Mouse (Mus musculus) heart, embryonic 14.5 days (tissue): ENCODE measurements around the gene Tmem167. TPM values are rescaled to one million over a fixed set of nuclear protein-coding genes. Genes with fewer than 3 reads are reported as not detected.

Source experiments
- ATAC-seq: fragments of 200-750 bp; cut with Nextera tagmentation; 2 replicates; pipeline ENCODE4 v1.8.0; 2017; ENCODE audit warnings: low read depth, moderate TSS enrichment; ENCODE audit not compliant: insufficient number of reproducible peaks, insufficient read depth, low FRiP score
- H3K27ac ChIP-seq, 2 experiments: fragments of 200-500 bp in 1 of 2; fragments of 300-500 bp in 1 of 2; sonication (generic) in 1 of 2; replicated peaks in 1 of 2; 2 replicates each; pipeline ENCODE4 v1.5.1; 2012 to 2014; ENCODE audit warnings: low read depth in 2 of 2, low read length in 2 of 2, control low read depth in 1 of 2, mild to moderate bottlenecking in 1 of 2, mixed read lengths in 1 of 2; ENCODE audit not compliant: control insufficient read depth in 1 of 2, insufficient read depth in 1 of 2
- H3K27me3 ChIP-seq: fragments of 300-500 bp; sonication (generic); 2 replicates; pipeline ENCODE4 v1.6.1; 2014; ENCODE audit warnings: mild to moderate bottlenecking, low read length, control low read depth; ENCODE audit not compliant: control insufficient read depth, insufficient read depth
- H3K36me3 ChIP-seq: fragments of 300-500 bp; sonication (generic); 2 replicates; pipeline ENCODE4 v1.6.1; 2014; ENCODE audit warnings: mild to moderate bottlenecking, control low read depth, low read length, mixed read lengths; ENCODE audit not compliant: control insufficient read depth, insufficient read depth
- H3K4me1 ChIP-seq, 2 experiments: fragments of 200-500 bp in 1 of 2; fragments of 300-500 bp in 1 of 2; sonication (generic) in 1 of 2; 2 replicates each; pipeline ENCODE4 v1.6.1; 2012 to 2014; ENCODE audit warnings: low read length in 2 of 2, control low read depth in 1 of 2, mixed read lengths in 1 of 2; ENCODE audit not compliant: control insufficient read depth in 2 of 2, insufficient read depth in 2 of 2
- H3K4me2 ChIP-seq: fragments of 300-500 bp; sonication (generic); 2 replicates; pipeline ENCODE4 v1.6.1; 2014; ENCODE audit warnings: mild to moderate bottlenecking, low read length
- H3K4me3 ChIP-seq, 2 experiments: fragments of 200-500 bp in 1 of 2; fragments of 300-500 bp in 1 of 2; sonication (generic) in 1 of 2; 2 replicates each; pipeline ENCODE4 v1.5.1; 2012 to 2014; ENCODE audit warnings: low read length in 2 of 2, mild to moderate bottlenecking in 2 of 2, control low read depth in 1 of 2, low read depth in 1 of 2, moderate library complexity in 1 of 2; ENCODE audit not compliant: control insufficient read depth in 1 of 2, insufficient read depth in 1 of 2
- H3K9ac ChIP-seq: fragments of 300-500 bp; sonication (generic); 2 replicates; pipeline ENCODE4 v1.6.1; 2014; ENCODE audit warnings: mild to moderate bottlenecking, low read length
- H3K9me3 ChIP-seq: fragments of 300-500 bp; sonication (generic); 2 replicates; pipeline ENCODE4 v1.6.1; 2016; ENCODE audit warnings: low read length, control low read depth; ENCODE audit not compliant: control insufficient read depth
- WGBS: fragments of 180-500 bp; shearing (Covaris S2); extraction: QIAGEN DNeasy Blood & Tissue Kit; methylation state at CpG from one replicate; pipeline ENCODE4 v1.1.7; 2014; 5-methylcytosine and 5-hydroxymethylcytosine counted together
- polyA plus RNA-seq: library from polyadenylated mRNA; unstranded; fragments of >200 nt; fragmentation: Nextera tagmentation; extraction: Ambion mirVana; gene quantifications from 2 replicates; pipeline ENCODE4 v1.2.1, GENCODE M21; 2014

Tmem167 gene
- polyA plus RNA-seq, 1 experiment from 2014 or later, result 49.0 TPM

- WGBS, result 50% methylated on average over 7 of the region's 7 CpGs
- no peak overlapping the region for H3K4me2 ChIP-seq
- no peak for ATAC-seq
These were observed 63.8 kb downstream of the Tmem167 start for GRCm38 (mm10) chr13:90152536-90153273.

DNA sequence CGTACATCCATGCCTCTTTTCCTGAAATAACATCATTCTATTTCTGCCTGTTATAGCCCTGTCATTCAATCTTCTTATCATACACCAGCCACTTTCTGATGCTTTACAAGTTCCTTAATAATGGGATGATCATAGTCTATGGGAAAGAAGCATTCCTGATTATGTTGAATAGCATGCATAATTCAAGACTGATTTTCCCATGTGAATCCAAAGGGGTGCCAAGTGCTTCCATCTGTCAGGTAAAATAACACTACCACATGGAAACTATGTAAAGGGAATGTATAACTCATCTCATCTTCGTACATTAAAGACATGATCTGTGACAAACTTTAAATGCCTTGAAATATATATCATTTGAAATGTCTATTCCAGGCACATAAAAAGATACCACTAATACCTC, 75.2 kb downstream of the Tmem167 start:
- no peak overlapping the region for H3K27ac ChIP-seq
- no peaks in the 10 kb centered on the region for H3K36me3 ChIP-seq
- no peak for ATAC-seq
- H3K4me2 ChIP-seq, result no peak overlapping the region
- H3K9me3 ChIP-seq, result no peaks in the 10 kb centered on the region
- H3K4me3 ChIP-seq, result no peak overlapping the region
- H3K27me3 ChIP-seq, result no peaks in the 10 kb centered on the region
- H3K9ac ChIP-seq, result no peak overlapping the region
- WGBS, result 72% methylated on average over 2 of the region's 2 CpGs
- H3K4me1 ChIP-seq, result no peaks in the 10 kb centered on the region

More at GRCm38 (mm10) chr13:90152536-90153273, 63.8 kb downstream of the Tmem167 start:
- Histone ChIP-seq H3K27me3 (no peaks in the 10 kb centered on the region), H3K9me3 (no peaks in the 10 kb centered on the region), H3K27ac (no peak overlapping the region), H3K4me3 (no peak overlapping the region), H3K36me3 (no peaks in the 10 kb centered on the region), H3K9ac (no peak overlapping the region), H3K4me1 (0 out of 4 replicates have a peak, but pooled peaks cover 0 to 2% of the 10 kb centered on the region in 2 experiments)

DNA sequence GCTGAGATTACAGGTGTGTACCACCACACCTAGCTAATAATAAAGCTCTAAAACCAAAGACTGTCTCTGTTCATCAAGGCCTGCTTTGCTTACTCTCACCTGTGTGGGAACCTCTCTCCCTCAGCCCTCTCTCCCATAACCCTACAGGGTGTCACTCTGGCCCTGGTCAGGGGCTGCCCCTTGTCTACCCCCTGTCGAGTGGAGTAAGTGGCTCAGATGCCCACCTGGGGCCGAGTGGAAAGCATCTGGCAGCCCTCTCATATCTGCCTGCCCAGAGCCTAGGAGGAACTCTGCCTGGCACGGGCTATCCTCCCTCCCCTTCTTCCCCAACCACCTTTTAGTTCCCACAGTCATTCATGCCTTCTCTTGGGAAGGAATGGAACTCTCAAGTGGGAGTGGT, 78.1 kb downstream of the Tmem167 start:
- Histone ChIP-seq H3K4me1 (0 out of 4 replicates have a peak, but pooled peaks cover 0 to 2% of the 10 kb centered on the region in 2 experiments), H3K9ac (no peak overlapping the region), H3K36me3 (no peaks in the 10 kb centered on the region), H3K4me3 (no peak overlapping the region), H3K9me3 (no peaks in the 10 kb centered on the region), H3K27ac (no peak overlapping the region), H3K4me2 (no peak overlapping the region), H3K27me3 (no peaks in the 10 kb centered on the region)
- ATAC-seq, result no peak
- WGBS, result 52% methylated on average over 3 of the region's 3 CpGs

- WGBS, result 42% methylated on average over 4 of the region's 4 CpGs
- no peak overlapping the region for H3K27ac ChIP-seq
- no peaks in the 10 kb centered on the region for H3K27me3 ChIP-seq
- H3K4me2 ChIP-seq, result no peak overlapping the region
- no peaks in the 10 kb centered on the region for H3K9me3 ChIP-seq
- no peak for ATAC-seq
- H3K36me3 ChIP-seq, result no peaks in the 10 kb centered on the region
- no peak overlapping the region for H3K9ac ChIP-seq
- H3K4me3 ChIP-seq, result no peak overlapping the region
- H3K4me1 ChIP-seq, result 0 out of 4 replicates have a peak, but pooled peaks cover 0 to 2% of the 10 kb centered on the region in 2 experiments
These were observed 81.3 kb downstream of the Tmem167 start for GRCm38 (mm10) chr13:90170100-90170781.

DNA sequence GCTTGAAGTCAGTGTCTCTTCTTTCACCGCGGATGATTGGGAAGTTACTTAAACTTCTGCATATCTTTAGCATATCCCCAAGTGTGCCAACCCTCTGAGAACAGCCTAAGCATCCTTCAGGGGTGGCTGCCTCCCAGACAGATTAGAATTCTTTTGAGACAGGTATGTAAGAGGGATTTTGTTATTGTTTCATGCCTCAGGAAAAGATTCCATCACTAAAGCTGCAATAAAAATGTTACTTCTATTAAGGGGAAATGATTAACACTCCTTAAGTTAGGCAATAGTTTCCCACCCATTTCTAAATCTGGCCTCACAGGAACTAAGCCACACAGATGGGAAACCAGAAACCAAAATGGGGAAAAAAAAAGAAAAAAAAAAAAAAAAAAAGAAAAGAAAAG, 81.9 kb downstream of the Tmem167 start:
- Histone ChIP-seq H3K27ac (no peak overlapping the region), H3K4me2 (no peak overlapping the region), H3K4me3 (no peak overlapping the region), H3K36me3 (no peaks in the 10 kb centered on the region), H3K27me3 (no peaks in the 10 kb centered on the region), H3K4me1 (0 out of 4 replicates have a peak, but pooled peaks cover 0 to 2% of the 10 kb centered on the region in 2 experiments), H3K9ac (no peak overlapping the region), H3K9me3 (no peaks in the 10 kb centered on the region)
- no peak for ATAC-seq
- 31% methylated on average over 2 of the region's 2 CpGs for WGBS

- no peak overlapping the region for H3K4me2 ChIP-seq
- H3K27ac ChIP-seq, result no peak overlapping the region
- no peak overlapping the region for H3K9ac ChIP-seq
- H3K27me3 ChIP-seq, result no peaks in the 10 kb centered on the region
- no peak overlapping the region for H3K4me3 ChIP-seq
- H3K4me1 ChIP-seq, result 0 out of 4 replicates have a peak, but pooled peaks cover 0 to 2% of the 10 kb centered on the region in 2 experiments
- no peaks in the 10 kb centered on the region for H3K9me3 ChIP-seq
- ATAC-seq, result no peak
- H3K36me3 ChIP-seq, result no peaks in the 10 kb centered on the region
These were observed 82.5 kb downstream of the Tmem167 start for GRCm38 (mm10) chr13:90171390-90171789.

DNA sequence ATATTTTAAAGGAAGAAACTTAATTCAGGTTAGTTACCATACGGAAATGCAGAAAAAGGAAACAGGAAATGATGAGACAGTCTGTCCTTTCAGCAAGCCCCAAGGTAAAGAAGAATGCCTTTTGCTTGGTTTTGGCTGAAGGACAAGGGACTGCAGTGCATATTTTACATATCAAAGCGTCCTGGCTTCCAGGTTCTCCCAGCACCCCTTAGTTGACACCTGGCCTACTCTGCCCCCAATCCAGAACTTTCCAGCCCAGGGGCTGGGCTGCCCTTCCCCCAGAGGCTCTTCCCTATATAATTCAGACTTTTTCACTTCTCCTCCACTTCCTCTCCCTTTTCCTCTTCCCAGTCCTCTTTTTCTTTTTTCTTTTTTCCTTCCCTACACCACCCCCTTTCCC, 86.7 kb downstream of the Tmem167 start:
- no peak overlapping the region for H3K4me2 ChIP-seq
- H3K9ac ChIP-seq, result no peak overlapping the region
- no peaks in the 10 kb centered on the region for H3K4me1 ChIP-seq
- H3K9me3 ChIP-seq, result no peaks in the 10 kb centered on the region
- ATAC-seq, result no peak
- no peaks in the 10 kb centered on the region for H3K27me3 ChIP-seq
- WGBS, result 62% methylated on average over 2 of the region's 2 CpGs
- H3K4me3 ChIP-seq, result no peak overlapping the region
- no peak overlapping the region for H3K27ac ChIP-seq
- H3K36me3 ChIP-seq, result no peaks in the 10 kb centered on the region
